Mouse (Mus musculus) lung, embryonic 14.5 days (tissue): Measurements from ENCODE around the gene Cpa2. TPM values are rescaled to one million over a fixed set of nuclear protein-coding genes. Genes with fewer than 3 reads are reported as not detected.

Experiments
- ATAC-seq: fragments of 200-750 bp; cut with Nextera tagmentation; 2 replicates; pipeline ENCODE4 v1.8.0; 2017; ENCODE audit warnings: mild to moderate bottlenecking, moderate TSS enrichment, moderate library complexity; ENCODE audit not compliant: insufficient read depth
- DNase-seq: peaks from one replicate; pipeline ENCODE4 v3.0.0-alpha.2; 2015
- H3K27ac ChIP-seq: fragments of 300-500 bp; sonication (generic); 2 replicates; pipeline ENCODE4 v1.5.1; 2014; ENCODE audit warnings: low read depth, mild to moderate bottlenecking, moderate library complexity
- H3K27me3 ChIP-seq: fragments of 300-500 bp; sonication (generic); 2 replicates; pipeline ENCODE4 v1.6.1; 2014; ENCODE audit warnings: low read length, control low read depth; ENCODE audit not compliant: insufficient read depth
- H3K36me3 ChIP-seq: fragments of 300-500 bp; sonication (generic); 2 replicates; pipeline ENCODE4 v1.6.1; 2014; ENCODE audit warnings: control low read depth; ENCODE audit not compliant: insufficient read depth
- H3K4me1 ChIP-seq: fragments of 300-500 bp; sonication (generic); 2 replicates; pipeline ENCODE4 v1.6.1; 2014; ENCODE audit warnings: antibody characterized with exemption, control low read depth; ENCODE audit not compliant: insufficient read depth
- H3K4me2 ChIP-seq: fragments of 300-500 bp; sonication (generic); 2 replicates; pipeline ENCODE4 v1.6.1; 2014; ENCODE audit warnings: mild to moderate bottlenecking
- H3K4me3 ChIP-seq: fragments of 300-500 bp; sonication (generic); 2 replicates; pipeline ENCODE4 v1.5.1; 2014; ENCODE audit warnings: low read depth, low read length
- H3K9ac ChIP-seq: fragments of 300-500 bp; sonication (generic); 2 replicates; pipeline ENCODE4 v1.6.1; 2014
- H3K9me3 ChIP-seq: fragments of 300-500 bp; sonication (generic); 2 replicates; pipeline ENCODE4 v1.6.1; 2016; ENCODE audit warnings: low read depth, low read length, control low read depth
- CTCF ChIP-seq: IDR thresholded peaks from 2 replicates; pipeline ENCODE4 v1.5.1; 2016; ENCODE audit warnings: antibody characterized with exemption, low read depth
- WGBS: fragments of 180-500 bp; shearing (Covaris S2); extraction: QIAGEN DNeasy Blood & Tissue Kit; methylation state at CpG from one replicate; pipeline ENCODE4 v1.1.7; 2014; 5-methylcytosine and 5-hydroxymethylcytosine counted together
- polyA plus RNA-seq: library from polyadenylated mRNA; unstranded; fragments of >200 nt; fragmentation: Nextera tagmentation; extraction: Ambion mirVana; gene quantifications from 2 replicates; pipeline ENCODE4 v1.2.1, GENCODE M21; 2014

Gene Cpa2
- polyA plus RNA-seq, 1 experiment from 2014 or later: 7.2 TPM

DNA sequence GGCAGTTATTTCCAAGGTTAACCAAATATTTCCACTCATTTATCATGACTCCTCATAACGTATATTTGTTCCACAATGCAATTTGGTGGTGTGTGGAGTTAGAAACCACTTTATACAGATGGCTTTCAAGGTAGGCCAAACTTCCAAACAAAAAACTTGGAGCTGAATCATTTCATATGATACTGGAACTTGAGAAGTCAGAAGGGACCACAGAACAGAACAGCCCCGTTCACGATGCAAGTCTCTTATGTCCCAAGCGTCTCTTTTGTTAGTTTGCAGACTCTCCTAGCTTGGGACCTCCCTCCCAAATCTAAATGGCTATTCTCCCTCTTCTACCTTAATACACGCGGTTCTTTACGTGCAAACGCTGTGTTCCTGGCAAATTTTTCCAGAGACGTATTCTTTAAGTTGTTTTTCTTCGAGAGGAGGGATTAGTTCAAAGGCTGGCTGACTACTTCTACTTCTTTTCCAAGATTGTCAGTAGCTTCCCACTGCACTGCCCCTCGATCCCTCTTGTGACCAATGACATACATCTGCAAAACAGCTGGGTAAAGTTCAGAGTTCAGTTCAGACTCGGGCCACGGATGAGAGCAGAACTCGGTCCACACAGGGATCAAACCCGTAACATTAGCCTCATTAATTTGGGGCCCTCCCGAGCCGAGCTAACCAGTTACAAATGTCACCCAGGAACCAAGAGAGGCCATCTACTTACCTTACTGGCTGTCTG is 35.3 kb downstream of the Cpa2 start:
- Histone ChIP-seq H3K4me1 (peaks cover 8% of the 10 kb centered on the region), H3K27ac (no peak overlapping the region; the same call in 1 of the 2 replicates), H3K36me3 (no peaks in the 10 kb centered on the region), H3K4me2 (no peak overlapping the region), H3K9me3 (no peaks in the 10 kb centered on the region), H3K4me3 (no peak overlapping the region), H3K27me3 (no peaks in the 10 kb centered on the region), H3K9ac (no peak overlapping the region)
- 63% methylated on average over 17 of the region's 17 CpGs for WGBS
- DNase-seq: no peak
- TF ChIP-seq CTCF: no peak
- no peak for ATAC-seq

DNA sequence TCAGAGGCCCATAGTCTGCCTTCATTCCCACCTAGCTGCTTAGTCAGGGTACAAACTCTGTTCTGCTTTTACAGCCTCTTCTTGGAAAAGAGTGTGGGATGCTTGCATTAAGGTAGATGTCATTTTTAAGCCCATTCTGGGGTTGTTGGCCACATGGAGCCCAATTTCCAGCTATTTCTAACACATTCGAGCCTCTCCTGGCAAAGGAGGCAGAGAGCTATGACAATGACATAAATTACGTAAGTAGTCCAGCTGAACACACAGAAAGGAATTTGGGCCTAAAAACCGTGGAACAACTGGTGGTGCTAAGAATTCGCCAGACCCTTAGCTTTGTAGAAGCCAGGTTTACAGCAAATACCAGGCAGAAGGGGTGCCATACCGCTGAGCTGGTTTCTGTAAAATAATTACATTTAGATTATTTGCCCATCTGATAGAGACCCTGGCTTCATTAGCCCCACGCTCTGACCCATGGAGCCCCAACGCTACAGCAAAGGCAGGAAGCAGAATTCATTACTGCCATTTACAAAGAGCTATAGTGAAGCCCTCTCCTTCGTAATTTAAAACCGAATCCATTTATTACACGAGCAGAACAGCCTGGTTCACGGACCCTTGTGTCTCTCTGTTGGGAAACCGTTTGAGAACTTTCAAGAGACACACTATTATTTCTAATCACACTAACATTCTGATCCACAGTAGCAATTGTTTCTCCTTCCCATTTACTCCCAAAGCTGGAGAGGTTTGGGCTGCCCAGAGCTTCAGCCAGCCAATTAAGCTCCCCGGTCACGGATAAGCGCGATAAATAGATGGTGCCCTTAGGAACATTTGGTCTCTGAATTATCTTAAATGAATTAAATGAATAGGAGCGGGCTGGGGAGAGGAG is 38.8 kb downstream of the Cpa2 start:
- Histone ChIP-seq H3K36me3 (no peaks in the 10 kb centered on the region), H3K27me3 (no peaks in the 10 kb centered on the region), H3K4me2 (no peak overlapping the region), H3K4me1 (no peaks in the 10 kb centered on the region; the same call in 1 of the 2 replicates), H3K4me3 (no peak overlapping the region), H3K9me3 (no peaks in the 10 kb centered on the region), H3K27ac (no peak overlapping the region; the same call in 1 of the 2 replicates), H3K9ac (no peak overlapping the region)
- no peak for TF ChIP-seq CTCF
- ATAC-seq: no peak; the same call in 1 of the 2 replicates
- WGBS: 48% methylated on average over 17 of the region's 17 CpGs
- DNase-seq: peak; percentile 46

DNA sequence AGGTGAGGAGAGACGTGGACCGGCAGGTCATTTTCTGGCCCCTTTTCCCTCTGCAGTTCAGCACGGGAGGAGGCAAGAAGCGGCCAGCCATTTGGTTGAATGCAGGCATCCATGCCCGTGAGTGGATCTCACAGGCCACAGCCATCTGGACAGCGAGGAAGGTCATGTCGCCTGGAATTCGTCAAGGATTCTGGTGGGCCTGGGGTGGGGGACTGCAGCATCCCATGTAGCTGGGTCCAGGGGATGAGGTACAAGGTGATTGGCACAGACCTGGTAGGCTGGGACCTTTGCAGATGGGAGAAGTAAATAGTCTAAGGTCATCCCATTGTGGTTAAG is 39.4 kb downstream of the Cpa2 start:
- Histone ChIP-seq H3K4me2 (no peak overlapping the region), H3K9ac (no peak overlapping the region), H3K4me1 (no peaks in the 10 kb centered on the region; the same call in 1 of the 2 replicates), H3K36me3 (no peaks in the 10 kb centered on the region), H3K4me3 (no peak overlapping the region), H3K27ac (no peak overlapping the region; the same call in 1 of the 2 replicates), H3K27me3 (no peaks in the 10 kb centered on the region), H3K9me3 (no peaks in the 10 kb centered on the region)
- DNase-seq (peak; percentile 23), ATAC-seq (peak; percentile 24; the same call in 1 of the 2 replicates)
- WGBS: 50% methylated on average over 8 of the region's 8 CpGs
- TF ChIP-seq CTCF: no peak

DNA sequence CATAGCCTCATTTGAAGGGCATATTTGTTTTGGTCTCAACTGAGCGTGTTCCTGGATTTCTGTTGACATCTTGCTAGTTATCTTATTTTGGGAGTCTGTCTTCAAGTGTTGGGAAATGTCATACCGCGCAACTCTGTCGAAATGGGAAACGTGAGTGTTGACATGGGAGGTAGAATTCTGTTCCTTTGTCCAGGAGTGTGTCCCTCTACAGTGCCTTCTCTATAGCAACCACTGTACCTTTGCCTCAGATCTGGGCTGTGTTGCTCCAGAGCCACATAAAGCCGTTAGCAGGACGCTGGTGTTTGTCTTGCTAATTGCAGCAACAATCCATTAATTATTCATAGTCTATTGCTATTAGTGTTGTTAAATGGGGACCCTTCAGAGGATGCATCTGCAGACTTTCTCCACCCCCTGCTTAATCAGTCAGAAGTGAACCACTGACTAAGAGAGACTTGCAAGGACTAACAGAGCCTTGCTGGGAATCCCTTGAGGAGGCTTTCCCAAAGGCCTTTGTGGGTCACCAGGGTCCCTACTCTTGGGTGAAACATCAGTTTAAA is 45.6 kb downstream of the Cpa2 start:
- H3K4me3 ChIP-seq: no peak overlapping the region
- H3K9ac ChIP-seq: no peak overlapping the region
- 65% methylated on average over 7 of the region's 7 CpGs for WGBS
- no peaks in the 10 kb centered on the region for H3K9me3 ChIP-seq
- H3K27ac ChIP-seq: no peak overlapping the region
- no peaks in the 10 kb centered on the region for H3K27me3 ChIP-seq
- DNase-seq: no peak
- no peaks in the 10 kb centered on the region for H3K36me3 ChIP-seq
- H3K4me1 ChIP-seq: peaks cover 4% of the 10 kb centered on the region
- ATAC-seq: no peak
- no peak for TF ChIP-seq CTCF
- no peak overlapping the region for H3K4me2 ChIP-seq

DNA sequence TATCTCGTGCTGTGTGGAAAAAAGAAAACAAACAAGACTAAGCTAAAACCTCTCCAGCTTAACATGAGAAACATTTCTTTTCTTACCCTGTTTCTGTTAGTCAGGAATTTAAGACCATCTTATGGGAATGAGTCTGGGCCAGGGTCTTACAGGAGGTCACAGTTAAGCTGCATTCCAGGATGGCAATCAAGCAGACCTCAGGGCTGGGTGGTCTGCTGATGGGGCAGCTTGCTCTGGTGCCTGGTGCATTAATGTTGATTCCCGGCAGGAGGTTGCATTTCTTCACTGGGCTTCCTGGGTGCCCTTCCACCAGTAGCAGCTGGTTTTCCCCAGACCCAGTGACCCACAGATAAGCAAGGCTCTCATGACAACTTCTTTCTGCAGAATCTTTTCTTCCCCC is 48.4 kb downstream of the Cpa2 start:
- no peak overlapping the region for H3K4me3 ChIP-seq
- H3K4me1 ChIP-seq: peaks cover 4% of the 10 kb centered on the region
- DNase-seq: peak; percentile 36
- no peaks in the 10 kb centered on the region for H3K9me3 ChIP-seq
- peak overlapping the region; percentile 80 for H3K27ac ChIP-seq
- H3K4me2 ChIP-seq: no peak overlapping the region
- H3K9ac ChIP-seq: no peak overlapping the region
- no peaks in the 10 kb centered on the region for H3K27me3 ChIP-seq
- WGBS: 12% methylated on average over 2 of the region's 2 CpGs
- TF ChIP-seq CTCF: no peak
- H3K36me3 ChIP-seq: no peaks in the 10 kb centered on the region
- peak; percentile 44; the same call in 1 of the 2 replicates for ATAC-seq

DNA sequence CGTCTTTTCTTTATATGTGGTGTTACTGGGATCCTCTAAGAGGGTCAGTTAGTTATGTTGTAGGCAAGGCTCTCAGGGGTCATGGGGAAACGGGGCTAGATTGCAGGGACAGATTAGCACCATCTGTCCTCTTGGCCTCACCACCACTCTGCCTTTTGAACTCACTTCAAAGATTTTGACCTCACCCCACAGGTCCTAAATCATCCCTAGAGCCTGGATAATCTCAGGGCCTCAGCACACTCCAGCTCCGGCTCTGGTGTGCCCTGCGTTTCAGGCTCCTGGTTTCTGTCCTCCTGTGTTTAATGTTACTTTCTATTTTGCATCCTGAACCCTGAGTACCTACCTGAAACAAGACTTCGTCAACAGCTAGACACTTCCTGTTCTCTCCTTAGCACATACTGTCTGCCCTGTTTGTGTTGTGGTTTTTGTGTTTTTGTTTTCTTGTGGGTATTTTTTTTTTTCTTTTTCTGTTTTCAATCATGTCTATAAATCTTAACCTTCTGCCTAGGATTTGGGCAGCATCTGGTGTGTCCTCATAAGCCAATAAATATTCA is 50.5 kb downstream of the Cpa2 start:
- Histone ChIP-seq H3K4me2 (no peak overlapping the region), H3K9me3 (no peaks in the 10 kb centered on the region), H3K9ac (no peak overlapping the region), H3K36me3 (no peaks in the 10 kb centered on the region), H3K27me3 (no peaks in the 10 kb centered on the region), H3K4me3 (no peak overlapping the region), H3K4me1 (peaks cover 9% of the 10 kb centered on the region), H3K27ac (no peak overlapping the region)
- WGBS: 54% methylated on average over 5 of the region's 5 CpGs
- TF ChIP-seq CTCF: no peak
- DNase-seq (no peak), ATAC-seq (no peak)
